Mouse (Mus musculus) CH12.LX (cell line): ENCODE measurements around the gene Prdm10. TPM values are rescaled to one million over a fixed set of nuclear protein-coding genes. Genes with fewer than 3 reads are reported as not detected.

Experiments
- DNase-seq: peaks from one replicate; pipeline ENCODE4 v3.0.0-alpha.2; 2013; ENCODE audit errors: extremely low read depth
- H3K27ac ChIP-seq: 2 replicates; pipeline ENCODE4 v1.5.1; 2012; ENCODE audit warnings: low read depth, mild to moderate bottlenecking, control low read depth, moderate library complexity; ENCODE audit not compliant: insufficient read depth
- H3K27me3 ChIP-seq: replicated peaks from 2 replicates; pipeline ENCODE3; 2012; ENCODE audit warnings: inconsistent platforms
- H3K36me3 ChIP-seq, 2 experiments: replicated peaks in 1 of 2; 2 replicates each; pipeline versions ENCODE3 to v1.6.1; 2012; ENCODE audit warnings: inconsistent platforms in 1 of 2, low read length in 1 of 2, mild to moderate bottlenecking in 1 of 2, mixed read lengths in 1 of 2, moderate library complexity in 1 of 2; ENCODE audit not compliant: control insufficient read depth in 1 of 2, insufficient read depth in 1 of 2
- H3K4me1 ChIP-seq, 2 experiments: 2 replicates each; pipeline ENCODE4 v1.6.1; 2012; ENCODE audit warnings: inconsistent platforms in 1 of 2, moderate library complexity in 1 of 2; ENCODE audit not compliant: insufficient read depth in 2 of 2, control insufficient read depth in 1 of 2
- H3K4me2 ChIP-seq: 2 replicates; pipeline ENCODE4 v1.6.1; 2012; ENCODE audit warnings: low read depth, mild to moderate bottlenecking, control low read depth; ENCODE audit not compliant: poor library complexity, insufficient read depth, severe bottlenecking
- H3K4me3 ChIP-seq, 3 experiments: fragments of 150-350 bp in 1 of 3; sonication (generic) in 1 of 3; replicated peaks in 1 of 3; 2 replicates each; pipeline versions ENCODE3 to v1.5.1; 2011 to 2012; ENCODE audit warnings: low read depth in 2 of 3, low read length in 2 of 3, mild to moderate bottlenecking in 2 of 3, moderate library complexity in 2 of 3, control low read depth in 1 of 3, improper control_type of control experiment in 1 of 3, inconsistent platforms in 1 of 3, mixed read lengths in 1 of 3; ENCODE audit not compliant: poor library complexity in 1 of 3
- H3K79me2 ChIP-seq: replicated peaks from 2 replicates; pipeline ENCODE4 v1.6.1; 2012; ENCODE audit warnings: mild to moderate bottlenecking, moderate library complexity; ENCODE audit not compliant: control insufficient read depth, poor library complexity, insufficient read depth, severe bottlenecking; ENCODE audit errors: extremely low read depth
- H3K9ac ChIP-seq: 2 replicates; pipeline ENCODE4 v1.6.1; 2012; ENCODE audit warnings: low read depth, mild to moderate bottlenecking, control low read depth, moderate library complexity; ENCODE audit not compliant: insufficient read depth
- H3K9me3 ChIP-seq: replicated peaks from 2 replicates; pipeline ENCODE3; 2012; ENCODE audit warnings: low read length, inconsistent platforms, mixed read lengths
- BHLHE40 ChIP-seq: IDR thresholded peaks from 2 replicates; pipeline ENCODE4 v1.6.1; 2011; ENCODE audit warnings: mild to moderate bottlenecking, low read depth, low read length, improper control_type of control experiment
- CHD1 ChIP-seq: IDR thresholded peaks from 2 replicates; pipeline ENCODE4 v1.6.1; 2012; ENCODE audit warnings: low read depth, low read length, improper control_type of control experiment, inconsistent platforms
- CTCF ChIP-seq, 2 experiments: IDR thresholded peaks in 1 of 2; conservative IDR thresholded peaks in 1 of 2; 2 replicates each; pipeline ENCODE4 v1.5.1; 2011 to 2012; ENCODE audit warnings: low read depth in 2 of 2, low read length in 2 of 2, improper control_type of control experiment in 1 of 2, inconsistent platforms in 1 of 2, mild to moderate bottlenecking in 1 of 2, moderate library complexity in 1 of 2
- E2F4 ChIP-seq: IDR thresholded peaks from 2 replicates; pipeline ENCODE4 v1.6.1; 2011; ENCODE audit warnings: low read depth, low read length, improper control_type of control experiment; ENCODE audit not compliant: insufficient replicate concordance
- EP300 ChIP-seq: IDR thresholded peaks from 2 replicates; pipeline ENCODE4 v1.6.1; 2011; ENCODE audit warnings: low read length, improper control_type of control experiment
- ETS1 ChIP-seq: conservative IDR thresholded peaks from 2 replicates; pipeline ENCODE4 v1.6.1; 2012; ENCODE audit warnings: low read depth, mild to moderate bottlenecking, inconsistent platforms, low read length, improper control_type of control experiment, moderate library complexity
- HCFC1 ChIP-seq: IDR thresholded peaks from 2 replicates; pipeline ENCODE4 v1.6.1; 2012; ENCODE audit warnings: low read depth, mild to moderate bottlenecking, inconsistent platforms, low read length, improper control_type of control experiment
- IRF4 ChIP-seq: IDR thresholded peaks from 2 replicates; pipeline ENCODE4 v1.6.1; 2014; ENCODE audit warnings: low read depth, mild to moderate bottlenecking, inconsistent platforms, low read length, improper control_type of control experiment
- MAX ChIP-seq: IDR thresholded peaks from 2 replicates; pipeline ENCODE4 v1.6.1; 2011; ENCODE audit warnings: low read length, improper control_type of control experiment
- MAZ ChIP-seq: IDR thresholded peaks from 2 replicates; pipeline ENCODE4 v1.6.1; 2012; ENCODE audit warnings: low read depth, mild to moderate bottlenecking, inconsistent platforms, low read length, improper control_type of control experiment, moderate library complexity
- MEF2A ChIP-seq: IDR thresholded peaks from 2 replicates; pipeline ENCODE4 v1.6.1; 2014; ENCODE audit warnings: low read depth, mild to moderate bottlenecking, inconsistent platforms, low read length, improper control_type of control experiment, borderline replicate concordance
- MXI1 ChIP-seq: IDR thresholded peaks from 2 replicates; pipeline ENCODE4 v1.6.1; 2011; ENCODE audit warnings: mild to moderate bottlenecking, low read depth, low read length, improper control_type of control experiment
- NELFE ChIP-seq: IDR thresholded peaks from 2 replicates; pipeline ENCODE4 v1.6.1; 2011; ENCODE audit warnings: low read depth, low read length, improper control_type of control experiment
- NRF1 ChIP-seq: IDR thresholded peaks from 2 replicates; pipeline ENCODE4 v1.6.1; 2014; ENCODE audit warnings: low read depth, mild to moderate bottlenecking, inconsistent platforms, low read length, improper control_type of control experiment, moderate library complexity
- PAX5 ChIP-seq: IDR thresholded peaks from 2 replicates; pipeline ENCODE4 v1.6.1; 2012; ENCODE audit warnings: low read length, inconsistent platforms, mixed read lengths
- POLR2AphosphoS2 ChIP-seq: IDR thresholded peaks from 2 replicates; pipeline ENCODE4 v1.6.1; 2011; ENCODE audit warnings: low read depth, low read length, improper control_type of control experiment
- RAD21 ChIP-seq: IDR thresholded peaks from 2 replicates; pipeline ENCODE4 v1.6.1; 2011; ENCODE audit warnings: low read depth, mild to moderate bottlenecking, low read length, improper control_type of control experiment, moderate library complexity
- RCOR1 ChIP-seq: conservative IDR thresholded peaks from 2 replicates; pipeline ENCODE4 v1.6.1; 2012; ENCODE audit warnings: low read depth, mild to moderate bottlenecking, inconsistent platforms, low read length, improper control_type of control experiment
- SMC3 ChIP-seq: IDR thresholded peaks from 2 replicates; pipeline ENCODE4 v1.6.1; 2011; ENCODE audit warnings: low read depth, low read length, improper control_type of control experiment
- TCF12 ChIP-seq: IDR thresholded peaks from 2 replicates; pipeline ENCODE4 v1.6.1; 2014; ENCODE audit warnings: low read depth, mild to moderate bottlenecking, inconsistent platforms, low read length, improper control_type of control experiment
- USF1 ChIP-seq: IDR thresholded peaks from 2 replicates; pipeline ENCODE4 v1.6.1; 2014; ENCODE audit warnings: low read depth, mild to moderate bottlenecking, inconsistent platforms, low read length, improper control_type of control experiment
- USF2 ChIP-seq: conservative IDR thresholded peaks from 2 replicates; pipeline ENCODE4 v1.6.1; 2011; ENCODE audit warnings: low read depth, low read length, improper control_type of control experiment
- ZKSCAN1 ChIP-seq: IDR thresholded peaks from 2 replicates; pipeline ENCODE4 v1.6.1; 2012; ENCODE audit warnings: low read depth, inconsistent platforms, low read length, improper control_type of control experiment, borderline replicate concordance
- ZNF384 ChIP-seq: IDR thresholded peaks from 2 replicates; pipeline ENCODE4 v1.6.1; 2012; ENCODE audit warnings: low read depth, low read length, improper control_type of control experiment, inconsistent platforms
- dilution Hi-C: fragments of 300-500 bp; cut with MboI; formaldehyde crosslinking; loops from 2 replicates; pipeline ENCODE4 v1.14.3; 2020; ENCODE audit warnings: low sequenced_read_pairs; ENCODE audit not compliant: extremely low pct_unique_long_range_greater_than_20kb, extremely low pct_ligation_motif_present
- in situ Hi-C: fragments of 300-500 bp; cut with MboI; formaldehyde crosslinking; loops from 3 replicates; pipeline ENCODE4 v1.14.3; 2019; ENCODE audit warnings: low sequenced_read_pairs, low pct_ligation_motif_present, low pct_unique_long_range_greater_than_20kb, mixed read lengths
- polyA plus RNA-seq: library from polyadenylated mRNA; unstranded; fragments of >175 nt; gene quantifications from 2 replicates; pipeline ENCODE4 v1.2.1, GENCODE M21; 2012; ENCODE audit warnings: low read depth; ENCODE audit not compliant: insufficient read length
- total RNA-seq, 2 experiments: library from RNA; depleted of rRNA; stranded (reverse); fragments of 300-350 nt in 1 of 2; fragments of >200 nt in 1 of 2; gene quantifications; 2 replicates each; pipeline ENCODE4 v1.2.3; 2012 to 2014

Prdm10 gene
- total and polyA plus RNA-seq, 3 experiments = 4.5 to 6.7 (median 4.7) TPM

- H3K79me2 ChIP-seq = no peaks in the 10 kb centered on the region
- H3K27ac ChIP-seq = no peak overlapping the region
- H3K4me1 ChIP-seq = no peaks in the 10 kb centered on the region
- no peak for TF ChIP-seq TCF12
- no peak for TF ChIP-seq RAD21
- no peak for TF ChIP-seq HCFC1
- TF ChIP-seq CTCF (conservative IDR thresholded peaks at IDR 0.05 in 1 of 2, IDR thresholded peaks at IDR 0.05 in 1 of 2; ENCODE audit: low read depth in 2 of 2, low read length in 2 of 2) = no peak
- TF ChIP-seq USF2 = no peak
- no peak for TF ChIP-seq PAX5
- no peak for TF ChIP-seq MAX
- no peak for TF ChIP-seq NELFE
- DNase-seq = no peak
- no peak overlapping the region for H3K9ac ChIP-seq
- dilution Hi-C loops (no loop called here), in situ Hi-C loops (no loop called here)
- H3K4me2 ChIP-seq = no peak overlapping the region
- H3K9me3 ChIP-seq = no peaks in the 10 kb centered on the region
- no peaks in the 10 kb centered on the region for H3K27me3 ChIP-seq
- peaks cover 0 to 57% of the 10 kb centered on the region in 2 experiments for H3K36me3 ChIP-seq
- no peak overlapping the region for H3K4me3 ChIP-seq
These were observed 72.4 kb downstream of the Prdm10 start for GRCm38 (mm10) chr9:31352716-31353115.

DNA sequence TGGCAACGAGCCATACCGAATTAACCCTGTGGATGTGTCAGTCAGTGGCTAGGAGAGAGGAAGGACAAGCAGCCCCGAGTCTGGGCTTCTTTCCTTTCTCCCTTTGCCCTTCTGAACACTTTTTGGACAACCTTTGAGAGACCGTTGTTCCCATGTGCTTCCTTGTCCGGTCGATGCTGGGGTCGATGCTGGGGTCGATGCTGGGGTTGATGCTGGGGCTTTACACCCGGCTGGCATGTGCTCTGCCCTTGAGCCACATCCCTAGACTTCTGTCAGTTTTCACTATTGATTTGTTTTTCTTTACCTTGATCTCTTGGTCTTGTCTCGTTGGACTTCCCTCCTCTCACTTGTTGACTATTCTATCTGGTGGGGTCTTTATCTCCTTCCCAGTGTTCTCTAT is 73.2 kb downstream of the Prdm10 start:
- H3K27me3 ChIP-seq = no peaks in the 10 kb centered on the region
- no peak overlapping the region for H3K9ac ChIP-seq
- no peak overlapping the region for H3K4me2 ChIP-seq
- H3K9me3 ChIP-seq = no peaks in the 10 kb centered on the region
- H3K79me2 ChIP-seq = no peaks in the 10 kb centered on the region
- dilution Hi-C loops = no loop called here
- H3K36me3 ChIP-seq = peaks cover 0 to 59% of the 10 kb centered on the region in 2 experiments
- no peak for TF ChIP-seq EP300
- no peak for TF ChIP-seq BHLHE40
- no peak for TF ChIP-seq ETS1
- no peak for TF ChIP-seq IRF4
- no peak for TF ChIP-seq ZKSCAN1
- no peak for TF ChIP-seq ZNF384
- TF ChIP-seq NRF1 = no peak
- no peak for TF ChIP-seq MAZ
- TF ChIP-seq SMC3 = no peak
- no peak for TF ChIP-seq HCFC1
- no peak for TF ChIP-seq POLR2AphosphoS2
- TF ChIP-seq USF1 = no peak
- TF ChIP-seq RCOR1 = no peak
- no peak for TF ChIP-seq E2F4
- no peak for TF ChIP-seq CHD1
- no peak for TF ChIP-seq MEF2A
- no peak for TF ChIP-seq MXI1
- TF ChIP-seq, all 38 proteins: peak for 0
- H3K27ac ChIP-seq = no peak overlapping the region
- H3K4me1 ChIP-seq = no peaks in the 10 kb centered on the region
- H3K4me3 ChIP-seq = no peak overlapping the region
- no peak for DNase-seq
- in situ Hi-C loops = no loop called here
